Mouse (Mus musculus) midbrain, embryonic 11.5 days (tissue): Measurements from ENCODE around the gene Xlr3b. TPM values are rescaled to one million over a fixed set of nuclear protein-coding genes. Genes with fewer than 3 reads are reported as not detected.
A peak's percentile ranks its signal among the peaks of the same experiment; 100 is the strongest.
"Not testable (repeated sequence)": the region's sequence is repeated elsewhere in the genome, so short reads cannot be mapped to it uniquely, and the experiment has no call there.

Experiments
- ATAC-seq: fragments of 200-750 bp; cut with Nextera tagmentation; 2 replicates; pipeline ENCODE4 v1.8.0; 2017; ENCODE audit warnings: moderate TSS enrichment, moderate library complexity; ENCODE audit not compliant: low FRiP score
- DNase-seq: peaks from one replicate; pipeline ENCODE4 v3.0.0; 2015; ENCODE audit warnings: low spot score; ENCODE audit errors: missing footprints
- H3K27ac ChIP-seq: fragments of 300-500 bp; sonication (generic); 2 replicates; pipeline ENCODE4 v1.5.1; 2014; ENCODE audit warnings: low read depth, low read length
- H3K27me3 ChIP-seq: fragments of 300-500 bp; sonication (generic); 2 replicates; pipeline ENCODE4 v1.6.1; 2014; ENCODE audit warnings: mild to moderate bottlenecking, low read length, moderate library complexity, mixed read lengths; ENCODE audit not compliant: control insufficient read depth, insufficient read depth
- H3K36me3 ChIP-seq: fragments of 300-500 bp; sonication (generic); 2 replicates; pipeline ENCODE4 v1.6.1; 2014; ENCODE audit warnings: mild to moderate bottlenecking, low read length, moderate library complexity, mixed read lengths; ENCODE audit not compliant: control insufficient read depth, insufficient read depth
- H3K4me1 ChIP-seq: fragments of 300-500 bp; sonication (generic); 2 replicates; pipeline ENCODE4 v1.6.1; 2014; ENCODE audit warnings: low read length; ENCODE audit not compliant: control insufficient read depth, insufficient read depth
- H3K4me2 ChIP-seq: fragments of 300-500 bp; sonication (generic); 2 replicates; pipeline ENCODE4 v1.6.1; 2014; ENCODE audit warnings: mild to moderate bottlenecking, moderate library complexity
- H3K4me3 ChIP-seq: fragments of 300-500 bp; sonication (generic); 2 replicates; pipeline ENCODE4 v1.5.1; 2014; ENCODE audit warnings: low read depth, low read length
- H3K9ac ChIP-seq: fragments of 300-500 bp; sonication (generic); 2 replicates; pipeline ENCODE4 v1.6.1; 2014; ENCODE audit warnings: low read length
- H3K9me3 ChIP-seq: fragments of 300-500 bp; sonication (generic); 2 replicates; pipeline ENCODE4 v1.6.1; 2016; ENCODE audit warnings: low read length; ENCODE audit not compliant: control insufficient read depth
- WGBS: fragments of 180-500 bp; shearing (Covaris S2); extraction: QIAGEN DNeasy Blood & Tissue Kit; methylation state at CpG from one replicate; pipeline ENCODE4 v1.1.7; 2014; 5-methylcytosine and 5-hydroxymethylcytosine counted together
- polyA plus RNA-seq: library from polyadenylated mRNA; unstranded; fragments of >200 nt; fragmentation: Nextera tagmentation; extraction: Ambion mirVana; gene quantifications from 2 replicates; pipeline ENCODE4 v1.2.1, GENCODE M21; 2014

Xlr3b gene
- polyA plus RNA-seq, 1 experiment from 2014 or later: 16.1 TPM

DNA sequence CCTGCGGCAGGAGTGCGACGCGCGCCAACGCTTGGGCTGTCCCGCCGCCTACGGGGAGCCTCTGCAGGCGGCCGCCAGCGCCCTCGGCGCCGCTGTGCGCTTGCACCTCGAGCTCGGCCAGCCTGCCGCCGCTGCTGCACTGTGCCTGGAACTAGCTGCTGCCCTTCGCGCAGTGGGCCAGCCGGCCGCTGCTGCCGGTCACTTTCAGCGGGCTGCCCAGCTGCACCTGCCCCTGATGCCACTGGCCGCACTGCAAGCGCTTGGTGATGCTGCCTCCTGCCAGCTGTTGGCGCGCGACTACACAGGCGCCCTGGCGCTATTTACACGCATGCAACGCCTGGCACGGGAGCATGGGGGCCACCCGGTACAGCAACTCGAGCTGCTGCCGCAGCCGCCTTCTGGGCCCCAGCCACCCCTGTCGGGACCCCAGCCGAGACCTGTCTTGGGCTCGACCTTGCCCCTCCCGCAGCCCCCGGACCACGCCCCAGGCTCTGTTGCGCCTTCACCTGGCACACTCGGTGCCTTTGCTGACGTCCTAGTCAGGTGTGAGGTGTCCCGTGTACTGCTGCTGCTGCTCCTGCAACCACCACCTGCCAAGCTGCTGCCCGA is 36.7 kb downstream of the Xlr3b start:
- Histone ChIP-seq H3K27me3 (no peaks in the 10 kb centered on the region), H3K4me2 (peak overlapping the region; percentile 78), H3K36me3 (no peaks in the 10 kb centered on the region), H3K9ac (peak overlapping the region; percentile 74), H3K4me1 (no peaks in the 10 kb centered on the region), H3K27ac (peak overlapping the region; percentile 83), H3K4me3 (peak overlapping the region; percentile 67), H3K9me3 (no peaks in the 10 kb centered on the region)
- ATAC-seq (peak; percentile 58), DNase-seq (no peak)
- 15% methylated on average over 49 of the region's 51 CpGs for WGBS

DNA sequence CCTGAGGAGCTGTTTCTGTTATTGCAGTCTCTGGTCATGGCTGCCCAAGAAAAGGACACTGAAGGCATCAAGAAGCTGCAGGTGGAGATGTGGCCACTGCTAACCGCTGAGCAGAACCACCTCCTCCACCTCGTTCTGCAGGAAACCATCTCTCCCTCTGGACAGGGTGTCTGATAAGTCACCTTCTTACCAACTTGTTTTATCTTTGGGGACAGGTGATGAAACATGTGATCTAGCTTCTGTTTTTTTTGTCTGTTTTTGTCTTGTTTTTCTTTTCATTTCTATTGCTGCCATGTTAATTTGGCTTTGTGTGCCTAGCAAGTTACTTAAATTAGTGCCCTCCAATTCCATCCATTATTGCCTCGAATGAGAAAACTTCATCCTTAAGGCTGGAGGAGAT is 37.3 kb downstream of the Xlr3b start:
- no peak overlapping the region for H3K27ac ChIP-seq
- H3K4me2 ChIP-seq: peak overlapping the region; percentile 78
- 40% methylated on average over 3 of the region's 3 CpGs for WGBS

DNA sequence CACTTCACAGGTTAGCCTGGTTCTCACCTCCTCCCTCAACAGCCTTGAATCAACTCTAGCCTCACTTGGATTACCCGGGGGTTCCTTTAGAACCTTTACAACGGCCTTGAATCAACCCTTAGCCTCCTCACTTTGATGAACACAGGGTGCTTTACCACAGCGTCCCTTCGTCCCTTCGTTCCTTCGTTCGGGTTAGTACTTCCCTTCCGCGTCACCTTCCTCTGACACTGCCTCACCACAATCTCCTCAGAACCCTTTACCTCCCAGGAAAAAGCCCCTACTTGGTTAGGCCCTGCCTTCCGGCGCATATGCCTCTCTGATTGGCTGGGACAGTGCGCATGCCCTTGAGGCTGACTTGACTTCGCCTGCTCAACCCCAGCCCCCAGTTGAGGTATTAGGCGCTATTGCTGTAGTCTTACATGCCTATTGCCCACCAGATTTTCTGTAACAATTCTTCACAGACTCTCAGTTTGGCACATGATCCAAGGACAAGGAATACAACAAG is 50.9 kb downstream of the Xlr3b start, which contains the start of gene Xlr4c:
Xlr4c (minus strand) TSS at position 310 of the 505 bp plus-strand sequence.
- H3K4me1 ChIP-seq, DNase-seq, H3K9ac ChIP-seq, H3K4me2 ChIP-seq, H3K9me3 ChIP-seq, H3K27ac ChIP-seq, H3K27me3 ChIP-seq, H3K36me3 ChIP-seq, ATAC-seq, H3K4me3 ChIP-seq: not testable (repeated sequence)
- 87% methylated on average over 12 of the region's 14 CpGs for WGBS

More for the DNA sequence above, 37.3 kb downstream of the Xlr3b start:
- no peak for ATAC-seq
- no peaks in the 10 kb centered on the region for H3K9me3 ChIP-seq
- peak overlapping the region; percentile 74; the same call in 1 of the 2 replicates for H3K9ac ChIP-seq
- H3K27me3 ChIP-seq: no peaks in the 10 kb centered on the region
- H3K4me1 ChIP-seq: no peaks in the 10 kb centered on the region
- H3K36me3 ChIP-seq: no peaks in the 10 kb centered on the region
- peak; percentile 80 for DNase-seq
- H3K4me3 ChIP-seq: peak overlapping the region; percentile 67

Other genes with a start within 250 kb of the Xlr3b start
- 3.4 and 3.9 TPM in 2 replicates for gene Zfp185, start 204.9 kb upstream of the Xlr3b start, polyA plus RNA-seq
- not detected in 2 replicates for gene Pnma5, start 155.1 kb upstream of the Xlr3b start, polyA plus RNA-seq
- 0.57 and 0.59 TPM in 2 replicates for gene Pnma3, start 127.4 kb upstream of the Xlr3b start, polyA plus RNA-seq
- gene Xlr4a, start 109.7 kb upstream of the Xlr3b start, polyA plus RNA-seq: 0.42 and 0.58 TPM in 2 replicates
- gene Xlr3a, start 95.1 kb upstream of the Xlr3b start, polyA plus RNA-seq: 3.8 and 4.7 TPM in 2 replicates
- 0.23 TPM in 1 of 2 replicates, not detected in the other for gene Gm14685, start 75.2 kb upstream of the Xlr3b start, polyA plus RNA-seq
- not detected in 2 replicates for gene Xlr5b, start 43.4 kb upstream of the Xlr3b start, polyA plus RNA-seq
- 0.27 TPM in 1 of 2 replicates, not detected in the other for gene DXBay18, start 42.8 kb upstream of the Xlr3b start, polyA plus RNA-seq
- gene Spin2d, start 15.2 kb upstream of the Xlr3b start, polyA plus RNA-seq: not detected in 2 replicates
- gene Xlr4b, start 22.1 kb downstream of the Xlr3b start, polyA plus RNA-seq: 0.31 and 0.32 TPM in 2 replicates
- 16.0 and 19.4 TPM in 2 replicates for gene F8a, start 36.1 kb downstream of the Xlr3b start, polyA plus RNA-seq
- 0.12 and 0.22 TPM in 2 replicates for gene Xlr4c, start 50.9 kb downstream of the Xlr3b start, polyA plus RNA-seq
- gene Xlr3c, start 73.2 kb downstream of the Xlr3b start, polyA plus RNA-seq: 0.11 and 0.14 TPM in 2 replicates
- not detected in 2 replicates for gene Xlr5a, start 100.8 kb downstream of the Xlr3b start, polyA plus RNA-seq
- gene Xlr5c, start 100.8 kb downstream of the Xlr3b start, polyA plus RNA-seq: not detected in 2 replicates
- gene Gm45015, start 144.6 kb downstream of the Xlr3b start, polyA plus RNA-seq: not detected in 2 replicates
- 15.9 and 17.7 TPM in 2 replicates for gene Zfp275, start 150.4 kb downstream of the Xlr3b start, polyA plus RNA-seq
- gene Gm18336, start 206.5 kb downstream of the Xlr3b start, polyA plus RNA-seq: not detected in 2 replicates
- gene Zfp92, start 218.9 kb downstream of the Xlr3b start, polyA plus RNA-seq: 0.05 and 0.07 TPM in 2 replicates
- gene Trex2, start 243.1 kb downstream of the Xlr3b start, polyA plus RNA-seq: not detected in 2 replicates